11 mouse cellular contexts compared by ENCODE assay signal in the genomic region with DNA sequence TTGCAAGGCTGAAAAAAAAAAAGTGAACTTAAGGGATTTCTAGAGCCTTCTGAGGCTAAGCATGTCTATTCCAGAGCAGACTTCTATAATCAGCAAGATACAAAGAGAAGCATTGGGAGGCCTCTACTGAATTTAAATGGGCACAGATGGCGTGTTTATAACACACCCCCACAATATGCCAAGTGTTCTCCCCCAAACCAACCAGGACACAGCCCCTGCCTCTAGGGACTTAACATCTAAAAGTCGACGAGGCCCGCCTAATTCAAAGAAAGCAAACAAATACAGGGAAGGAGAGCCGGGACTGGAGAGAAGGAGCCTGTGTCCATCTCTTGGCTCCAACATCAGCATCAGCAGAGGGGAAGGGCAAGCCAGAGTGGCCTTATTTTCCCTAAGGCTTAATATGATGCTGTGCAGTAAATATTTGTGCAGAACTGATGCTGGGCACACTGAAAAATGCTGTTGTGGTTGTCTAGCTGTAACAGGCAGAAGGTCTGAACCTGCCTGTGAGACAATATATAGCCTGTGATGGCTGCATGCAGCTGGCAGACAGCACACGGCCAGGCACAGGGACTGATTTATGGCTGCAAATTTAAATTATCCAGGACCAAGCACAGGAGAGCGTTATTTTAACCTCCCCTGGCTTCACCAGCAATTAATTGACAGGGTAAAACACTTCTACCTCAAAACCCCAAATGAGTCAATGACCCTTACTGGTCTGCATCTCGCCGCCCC. TPM values are rescaled to one million over a fixed set of nuclear protein-coding genes. Genes with fewer than 3 reads are reported as not detected.
DNase-seq lines count a peak whose midpoint lies in the region; ATAC-seq lines count a peak whose summit lies in the region.
"Had no signal": no experiment of that assay in that cellular context is flagged by ENCODE, and none has a peak within 500 bp of the region (broad histone marks: within the 10 kb centered on the region; RNA-seq: fewer than 3 reads in every experiment).

No protein-coding gene starts in this region.

- peaks cover 7% of the 10 kb centered on the region; the same call in 1 of the 2 replicates for H3K36me3 ChIP-seq in forebrain, embryonic 13.5 days (ENCODE audit: poor library complexity, severe bottlenecking)
- no peaks in the 10 kb centered on the region for H3K36me3 ChIP-seq in hindbrain, embryonic 16.5 days (ENCODE audit: control insufficient read depth, insufficient read depth, low read length)
- H3K36me3 ChIP-seq in midbrain, embryonic 16.5 days (ENCODE audit: control insufficient read depth, insufficient read depth, low read length): no peaks in the 10 kb centered on the region

- DNase-seq in layer of hippocampus, adult 11-12 months (ENCODE audit: low spot score): peak; percentile 57
- no peak for DNase-seq in layer of hippocampus, postnatal 25 days (ENCODE audit: extremely low spot score in 1 of 2, low spot score in 1 of 2)
- DNase-seq in urinary bladder, postnatal 4 days (ENCODE audit: low spot score in 2 of 2): no peak
- DNase-seq in B cell, adult 2 months: no peak
- no peak for DNase-seq in yolk sac, embryonic 10.5 days (ENCODE audit: low spot score)
- DNase-seq: heart, postnatal 14 days; kidney, postnatal 36 days; lung, adult 18-20 months had no signal

- H3K4me3 ChIP-seq in forebrain, embryonic 13.5 days: no peak overlapping the region
- H3K4me3 ChIP-seq in hindbrain, embryonic 16.5 days (ENCODE audit: low read length): no peak overlapping the region
- H3K4me3 ChIP-seq in midbrain, embryonic 16.5 days (ENCODE audit: low read depth, low read length): no peak overlapping the region

- no peak overlapping the region for H3K9ac ChIP-seq in forebrain, embryonic 13.5 days
- no peak overlapping the region for H3K9ac ChIP-seq in hindbrain, embryonic 16.5 days (ENCODE audit: low read depth, low read length)
- H3K9ac ChIP-seq in midbrain, embryonic 16.5 days (ENCODE audit: low read depth, low read length): no peak overlapping the region

- no peaks in the 10 kb centered on the region for H3K9me3 ChIP-seq in forebrain, embryonic 13.5 days (replicated peaks)
- H3K9me3 ChIP-seq in hindbrain, embryonic 16.5 days (ENCODE audit: control insufficient read depth, low read length): no peaks in the 10 kb centered on the region
- no peaks in the 10 kb centered on the region for H3K9me3 ChIP-seq in midbrain, embryonic 16.5 days (replicated peaks; ENCODE audit: control insufficient read depth, low read length, poor library complexity, severe bottlenecking)

- 56% methylated on average over 9 of the region's 9 CpGs for WGBS in forebrain, embryonic 13.5 days
- WGBS in hindbrain, embryonic 16.5 days: 34% methylated on average over 9 of the region's 9 CpGs
- 47% methylated on average over 9 of the region's 9 CpGs for WGBS in midbrain, embryonic 16.5 days

- peak overlapping the region; percentile 10 for H3K27ac ChIP-seq in forebrain, embryonic 13.5 days
- 0 out of 2 replicates have a peak overlapping the region, but pooled peaks have one; percentile 44 for H3K27ac ChIP-seq in hindbrain, embryonic 16.5 days (ENCODE audit: low read depth, low read length)
- H3K27ac ChIP-seq in midbrain, embryonic 16.5 days (ENCODE audit: low read length): 0 out of 2 replicates have a peak overlapping the region, but pooled peaks have one; percentile 11

- peak; percentile 82 for ATAC-seq in forebrain, embryonic 13.5 days
- ATAC-seq in hindbrain, embryonic 16.5 days: peak; percentile 45; the same call in 1 of the 2 replicates
- no peak for ATAC-seq in midbrain, embryonic 16.5 days

- no peaks in the 10 kb centered on the region for H3K27me3 ChIP-seq in forebrain, embryonic 13.5 days
- H3K27me3 ChIP-seq in hindbrain, embryonic 16.5 days (replicated peaks; ENCODE audit: control insufficient read depth, insufficient read depth, low read length): no peaks in the 10 kb centered on the region
- H3K27me3 ChIP-seq in midbrain, embryonic 16.5 days (ENCODE audit: control insufficient read depth, insufficient read depth, low read depth, low read length): no peaks in the 10 kb centered on the region

- H3K4me2 ChIP-seq in forebrain, embryonic 13.5 days: no peak overlapping the region
- H3K4me2 ChIP-seq in hindbrain, embryonic 16.5 days (ENCODE audit: low read length): no peak overlapping the region
- no peak overlapping the region for H3K4me2 ChIP-seq in midbrain, embryonic 16.5 days (ENCODE audit: low read length)

- H3K4me1 ChIP-seq in forebrain, embryonic 13.5 days: peaks cover 24% of the 10 kb centered on the region
- peaks cover 14% of the 10 kb centered on the region for H3K4me1 ChIP-seq in hindbrain, embryonic 16.5 days (ENCODE audit: control insufficient read depth, insufficient read depth, low read depth, low read length)
- peaks cover 13% of the 10 kb centered on the region for H3K4me1 ChIP-seq in midbrain, embryonic 16.5 days (ENCODE audit: control insufficient read depth, insufficient read depth, low read length)

RNA-seq across cellular contexts. Expression of a gene that starts 11.9 kb away (rescaled TPM):
- 10 to 100 TPM; 51.4 to 58.2 TPM for total RNA-seq in layer of hippocampus, postnatal 25 days (2021)
- polyA plus RNA-seq in forebrain, embryonic 13.5 days (2015; fragmentation: Nextera tagmentation; extraction: Ambion mirVana): 142 and 155 TPM in 2 replicates
- polyA plus RNA-seq in hindbrain, embryonic 16.5 days (2015; fragmentation: Nextera tagmentation; extraction: Ambion mirVana): 153 and 166 TPM in 2 replicates
- 187 and 193 TPM in 2 replicates for polyA plus RNA-seq in midbrain, embryonic 16.5 days (2015; fragmentation: Nextera tagmentation; extraction: Ambion mirVana)

RNA-seq across cellular contexts. Expression of a gene that starts 35.1 kb away (rescaled TPM):
- 10 to 100 TPM; 36.1 to 49.5 TPM for total RNA-seq in layer of hippocampus, postnatal 25 days (2021)
- polyA plus RNA-seq in forebrain, embryonic 13.5 days (2015; fragmentation: Nextera tagmentation; extraction: Ambion mirVana): 75.8 and 78.5 TPM in 2 replicates
- polyA plus RNA-seq in hindbrain, embryonic 16.5 days (2015; fragmentation: Nextera tagmentation; extraction: Ambion mirVana): 41.4 and 50.6 TPM in 2 replicates
- polyA plus RNA-seq in midbrain, embryonic 16.5 days (2015; fragmentation: Nextera tagmentation; extraction: Ambion mirVana): 49.7 and 50.2 TPM in 2 replicates
